Mouse (Mus musculus) thymus, adult 2 months (tissue): Measurements from ENCODE around the gene Slc6a8. TPM values are rescaled to one million over a fixed set of nuclear protein-coding genes. Genes with fewer than 3 reads are reported as not detected.
A peak's percentile ranks its signal among the peaks of the same experiment; 100 is the strongest.

Experiments
- DNase-seq: peaks from one replicate; pipeline ENCODE4 v3.0.0; 2021
- H3K27ac ChIP-seq: fragments of 200-500 bp; 2 replicates; pipeline ENCODE4 v1.5.1; 2012; ENCODE audit warnings: low read length, control low read depth; ENCODE audit not compliant: control insufficient read depth, insufficient read depth
- H3K27me3 ChIP-seq: fragments of 200-500 bp; 2 replicates; pipeline ENCODE4 v1.6.1; 2012; ENCODE audit warnings: mild to moderate bottlenecking, low read length, moderate library complexity, mixed read lengths; ENCODE audit not compliant: control insufficient read depth, insufficient read depth
- H3K36me3 ChIP-seq: fragments of 200-500 bp; 2 replicates; pipeline ENCODE4 v1.6.1; 2012; ENCODE audit warnings: mild to moderate bottlenecking, low read length, moderate library complexity; ENCODE audit not compliant: control insufficient read depth, insufficient read depth
- H3K4me1 ChIP-seq: fragments of 200-500 bp; replicated peaks from 2 replicates; pipeline ENCODE4 v1.6.1; 2012; ENCODE audit warnings: low read length; ENCODE audit not compliant: control insufficient read depth, insufficient read depth
- H3K4me3 ChIP-seq: fragments of 200-500 bp; 2 replicates; pipeline ENCODE4 v1.5.1; 2012; ENCODE audit warnings: mild to moderate bottlenecking, low read length, control low read depth, moderate library complexity; ENCODE audit not compliant: control insufficient read depth, insufficient read depth
- CTCF ChIP-seq: fragments of 200-500 bp; IDR thresholded peaks from 2 replicates; pipeline ENCODE4 v1.5.1; 2012; ENCODE audit warnings: mild to moderate bottlenecking, control low read depth, low read length, moderate library complexity, borderline replicate concordance; ENCODE audit not compliant: control insufficient read depth, poor library complexity, insufficient read depth; ENCODE audit errors: extremely low read depth
- POLR2A ChIP-seq: fragments of 200-500 bp; IDR thresholded peaks from 2 replicates; pipeline ENCODE4 v1.6.1; 2012; ENCODE audit warnings: mild to moderate bottlenecking, low read length, control low read depth, moderate library complexity; ENCODE audit not compliant: control insufficient read depth, poor library complexity, insufficient read depth; ENCODE audit errors: extremely low read depth
- WGBS: fragments of 180-500 bp; shearing (Covaris S2); methylation state at CpG from one replicate; pipeline ENCODE4 v1.1.7; 2018; 5-methylcytosine and 5-hydroxymethylcytosine counted together
- polyA plus RNA-seq: library from polyadenylated mRNA; depleted of rRNA; stranded (reverse); fragments of >200 nt; gene quantifications from 2 replicates; pipeline ENCODE4 v1.2.3, GENCODE M21; 2012

Gene Slc6a8
- polyA plus RNA-seq, 1 experiment: 44.5 TPM

DNA sequence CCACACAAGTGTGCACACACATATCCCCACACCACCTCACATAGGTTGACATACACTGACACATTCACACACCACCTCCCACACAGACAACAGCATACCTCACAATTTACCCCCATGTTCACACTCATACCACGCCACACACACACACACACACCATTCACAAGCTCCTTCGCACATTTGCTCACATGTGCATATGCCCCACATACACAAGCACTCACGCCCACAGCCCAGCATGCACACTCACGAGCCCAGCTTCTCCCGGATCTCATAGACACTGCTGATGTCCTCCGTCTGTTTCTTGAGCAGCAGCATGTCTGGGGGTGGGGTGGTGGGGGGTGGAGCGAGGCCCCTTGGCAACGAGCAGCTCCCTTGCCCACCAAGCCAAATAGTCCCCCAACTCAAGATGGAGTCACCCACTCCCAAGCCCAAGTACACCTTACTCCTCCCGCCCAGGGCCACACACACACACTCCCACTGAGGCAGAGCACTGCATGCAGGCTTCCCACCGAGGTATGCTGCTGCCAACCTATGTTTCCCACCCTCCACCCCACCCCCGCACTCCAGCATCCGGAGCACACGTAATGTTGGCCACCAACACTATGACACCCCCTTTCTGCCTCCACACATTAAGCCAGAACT, 13.9 kb upstream of the Slc6a8 start:
- Histone ChIP-seq H3K27ac (no peak overlapping the region), H3K36me3 (no peaks in the 10 kb centered on the region), H3K4me3 (peak overlapping the region; percentile 46), H3K27me3 (no peaks in the 10 kb centered on the region), H3K4me1 (peaks cover 21% of the 10 kb centered on the region)
- WGBS: 58% methylated on average over 13 of the region's 13 CpGs
- no peak for DNase-seq
- no peak for TF ChIP-seq CTCF
- TF ChIP-seq POLR2A: no peak

DNA sequence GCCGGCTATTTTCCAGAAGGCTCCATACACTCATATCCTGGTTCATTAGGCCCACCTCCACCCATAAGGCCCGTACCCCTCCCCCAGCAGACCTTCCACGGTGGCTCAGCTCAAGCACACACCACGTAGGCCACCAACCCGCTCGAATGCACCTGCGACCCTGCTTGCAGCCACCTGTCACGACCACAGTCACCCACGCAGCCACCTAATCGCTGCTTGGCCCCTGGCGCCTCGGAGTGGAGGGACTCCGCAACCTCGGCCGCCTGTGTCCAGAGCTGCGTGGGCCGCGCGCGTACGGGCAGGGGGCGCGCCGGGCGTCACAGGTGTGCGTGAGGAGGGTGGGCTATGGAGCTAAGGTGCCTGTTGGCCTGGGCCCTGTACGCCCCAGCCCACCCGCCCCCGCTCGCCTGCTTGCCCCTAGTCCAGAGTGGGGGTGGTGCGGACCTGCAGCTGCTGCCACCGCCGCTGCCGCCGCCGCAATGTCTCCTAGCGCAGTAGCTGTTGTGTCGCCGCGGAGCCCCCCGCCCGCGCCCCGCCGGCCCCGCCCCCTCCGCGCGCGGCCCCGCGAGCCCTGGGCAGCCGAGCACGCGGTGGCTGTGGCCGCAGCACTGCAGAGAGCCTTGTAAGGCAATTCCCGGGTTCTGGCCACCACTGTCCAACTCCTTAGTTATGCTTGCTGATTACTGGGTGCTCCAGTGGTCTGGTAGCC, 13.2 kb upstream of the Slc6a8 start, which contains the start of gene Pnck:
Gene Pnck, minus strand, starts transcription at position 543 of the 709 bp plus-strand sequence.
- no peak within 1 kb of the TSS for H3K27ac ChIP-seq
- no peaks in the 10 kb centered on the region for H3K36me3 ChIP-seq
- peaks cover 21% of the 10 kb centered on the region for H3K4me1 ChIP-seq
- peak within 1 kb of the TSS; percentile 46 for H3K4me3 ChIP-seq
- no peak for TF ChIP-seq POLR2A
- no peak for TF ChIP-seq CTCF
- H3K27me3 ChIP-seq: no peaks in the 10 kb centered on the region
- DNase-seq: no peak
- 3% methylated on average over 54 of the region's 57 CpGs for WGBS

DNA sequence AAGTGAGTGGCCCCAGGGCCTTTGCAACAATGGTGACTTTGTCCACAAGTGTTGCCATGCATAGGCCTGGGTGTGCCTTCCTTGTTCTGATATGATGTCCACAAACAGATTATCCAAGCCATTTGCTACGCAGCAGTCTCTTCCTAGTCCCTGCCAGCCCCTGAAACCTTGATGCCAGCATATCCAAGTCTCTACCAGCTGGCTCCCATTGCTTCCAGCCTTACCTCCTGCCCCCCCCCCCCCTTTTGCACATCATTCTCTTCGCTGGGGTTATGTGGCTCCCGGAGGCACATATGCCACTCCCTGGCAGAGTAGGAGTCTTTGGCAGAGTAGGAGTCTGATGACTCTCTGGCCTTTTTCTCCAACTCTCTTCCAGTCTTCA, 12.7 kb upstream of the Slc6a8 start:
- no peak overlapping the region for H3K27ac ChIP-seq
- DNase-seq: no peak
- peak overlapping the region; percentile 46 for H3K4me3 ChIP-seq
- H3K4me1 ChIP-seq: peaks cover 21% of the 10 kb centered on the region
- no peaks in the 10 kb centered on the region for H3K36me3 ChIP-seq
- no peaks in the 10 kb centered on the region for H3K27me3 ChIP-seq
- TF ChIP-seq POLR2A (no peak), CTCF (no peak)
- 88% methylated on average over 3 of the region's 3 CpGs for WGBS

DNA sequence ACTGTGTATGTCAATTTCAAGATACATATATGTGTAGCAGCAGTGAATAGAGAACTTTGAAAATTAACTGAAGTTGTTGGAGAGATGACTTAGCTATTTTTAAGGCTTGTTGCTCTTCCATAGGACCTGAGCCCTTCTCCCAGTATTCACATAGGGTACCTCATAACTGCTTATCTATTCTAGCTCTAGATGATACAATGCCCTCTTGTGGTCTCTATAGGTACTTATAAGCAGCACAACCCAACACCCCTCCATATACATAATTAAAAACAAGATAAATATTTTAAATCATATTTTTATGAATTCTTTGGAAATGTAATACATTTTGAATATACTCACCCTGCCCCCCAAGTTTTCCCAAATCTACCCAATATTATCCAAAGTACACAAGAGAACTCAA, 9.8 kb upstream of the Slc6a8 start:
- no peak for DNase-seq
- no peak overlapping the region for H3K27ac ChIP-seq

DNA sequence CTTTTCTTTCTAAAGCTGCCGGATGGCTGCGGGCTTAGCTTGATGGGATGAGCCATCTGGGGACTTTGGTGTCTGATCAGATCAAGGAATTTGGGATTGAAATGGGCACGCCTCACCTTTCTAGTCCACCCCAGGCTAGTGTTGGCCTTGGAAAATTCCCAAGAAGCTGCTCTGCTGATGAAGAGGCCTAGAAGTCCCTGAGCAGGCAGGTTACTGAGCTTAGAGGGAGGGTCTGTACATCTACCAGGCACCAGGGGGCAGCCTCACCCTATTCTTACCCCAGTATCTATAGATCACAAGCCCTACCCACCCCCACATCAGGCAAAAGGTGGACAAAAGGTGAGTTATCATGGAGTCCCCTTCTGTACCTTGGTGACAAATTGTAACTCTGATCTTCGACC, 919 bp upstream of the Slc6a8 start:
- no peaks in the 10 kb centered on the region for H3K36me3 ChIP-seq
- H3K27ac ChIP-seq: no peak overlapping the region
- peak; percentile 66 for DNase-seq
- WGBS: 65% methylated on average over 4 of the region's 4 CpGs
- H3K4me1 ChIP-seq: peaks cover 10% of the 10 kb centered on the region; the same call in 1 of the 2 replicates
- no peak overlapping the region for H3K4me3 ChIP-seq
- no peaks in the 10 kb centered on the region; the same call in 1 of the 2 replicates for H3K27me3 ChIP-seq
- TF ChIP-seq POLR2A: no peak
- TF ChIP-seq CTCF: no peak; the same call in 1 of the 2 replicates

More for the DNA sequence above, 9.8 kb upstream of the Slc6a8 start:
- H3K27me3 ChIP-seq: no peaks in the 10 kb centered on the region
- no peak overlapping the region for H3K4me3 ChIP-seq
- TF ChIP-seq CTCF (no peak), POLR2A (no peak)
- H3K36me3 ChIP-seq: no peaks in the 10 kb centered on the region
- H3K4me1 ChIP-seq: peaks cover 20% of the 10 kb centered on the region

DNA sequence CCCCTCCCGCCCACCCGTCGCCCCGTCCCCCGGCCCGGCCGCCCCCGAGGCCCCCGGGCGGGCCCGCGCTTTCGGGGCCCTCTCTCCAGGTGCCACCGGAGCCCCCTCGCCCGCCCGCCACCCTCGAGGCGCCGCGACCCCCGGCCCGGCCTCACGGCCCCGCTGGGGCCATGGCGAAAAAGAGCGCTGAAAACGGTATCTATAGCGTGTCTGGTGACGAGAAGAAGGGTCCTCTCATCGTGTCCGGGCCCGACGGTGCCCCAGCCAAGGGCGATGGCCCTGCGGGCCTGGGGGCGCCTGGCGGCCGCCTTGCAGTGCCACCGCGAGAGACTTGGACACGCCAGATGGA, 643 bp downstream of the Slc6a8 start:
- no peak overlapping the region for H3K27ac ChIP-seq
- peak overlapping the region; percentile 64 for H3K4me3 ChIP-seq
- no peaks in the 10 kb centered on the region; the same call in 1 of the 2 replicates for H3K27me3 ChIP-seq
- 8% methylated on average over 30 of the region's 42 CpGs for WGBS
- TF ChIP-seq POLR2A (no peak), CTCF (no peak)
- H3K36me3 ChIP-seq: no peaks in the 10 kb centered on the region
- H3K4me1 ChIP-seq: peaks cover 10% of the 10 kb centered on the region; the same call in 1 of the 2 replicates
- DNase-seq: no peak
